Mouse (Mus musculus) lung, postnatal 0 days (tissue): Measurements from ENCODE around the gene Rmnd5a. TPM values are rescaled to one million over a fixed set of nuclear protein-coding genes. Genes with fewer than 3 reads are reported as not detected.

Experiments used
- ATAC-seq: fragments of 200-750 bp; cut with Nextera tagmentation; 2 replicates; pipeline ENCODE4 v1.8.0; 2017; ENCODE audit warnings: moderate library complexity
- DNase-seq: peaks from one replicate; pipeline ENCODE4 v3.0.0-alpha.2; 2016; ENCODE audit warnings: low spot score
- H3K27ac ChIP-seq: fragments of 300-500 bp; sonication (generic); 2 replicates; pipeline ENCODE4 v1.5.1; 2014; ENCODE audit warnings: antibody characterized with exemption, mild to moderate bottlenecking, low read length, mixed read lengths
- H3K27me3 ChIP-seq: fragments of 300-500 bp; sonication (generic); replicated peaks from 2 replicates; pipeline ENCODE4 v1.6.1; 2014; ENCODE audit warnings: low read length, mixed read lengths; ENCODE audit not compliant: insufficient read depth
- H3K36me3 ChIP-seq: fragments of 300-500 bp; sonication (generic); 2 replicates; pipeline ENCODE4 v1.6.1; 2014; ENCODE audit warnings: low read length, mixed read lengths; ENCODE audit not compliant: insufficient read depth
- H3K4me1 ChIP-seq: fragments of 300-500 bp; sonication (generic); 2 replicates; pipeline ENCODE4 v1.6.1; 2014; ENCODE audit warnings: antibody characterized with exemption, low read depth, low read length, mixed read lengths; ENCODE audit not compliant: insufficient read depth
- H3K4me2 ChIP-seq: fragments of 300-500 bp; sonication (generic); replicated peaks from 2 replicates; pipeline ENCODE4 v1.6.1; 2014; ENCODE audit warnings: low read depth, mild to moderate bottlenecking, low read length, moderate library complexity, mixed read lengths
- H3K4me3 ChIP-seq: fragments of 300-500 bp; sonication (generic); 2 replicates; pipeline ENCODE4 v1.5.1; 2014; ENCODE audit warnings: low read depth, low read length
- H3K9ac ChIP-seq: fragments of 300-500 bp; sonication (generic); replicated peaks from 2 replicates; pipeline ENCODE4 v1.6.1; 2014; ENCODE audit warnings: low read depth, mild to moderate bottlenecking
- H3K9me3 ChIP-seq: fragments of 300-500 bp; sonication (generic); 2 replicates; pipeline ENCODE4 v1.6.1; 2016; ENCODE audit warnings: low read length, mixed read lengths
- CTCF ChIP-seq: IDR thresholded peaks from 2 replicates; pipeline ENCODE4 v1.5.1; 2016; ENCODE audit warnings: antibody characterized with exemption, mild to moderate bottlenecking
- EP300 ChIP-seq: IDR thresholded peaks from 2 replicates; pipeline ENCODE4 v1.6.1; 2016; ENCODE audit warnings: antibody characterized with exemption, mild to moderate bottlenecking, control low read depth
- WGBS: fragments of 180-500 bp; shearing (Covaris S2); extraction: QIAGEN DNeasy Blood & Tissue Kit; methylation state at CpG from one replicate; pipeline ENCODE4 v1.1.7; 2014; 5-methylcytosine and 5-hydroxymethylcytosine counted together
- polyA plus RNA-seq: library from polyadenylated mRNA; unstranded; fragments of >200 nt; fragmentation: Nextera tagmentation; extraction: Ambion mirVana; gene quantifications from 2 replicates; pipeline ENCODE4 v1.2.1, GENCODE M21; 2015

Gene Rmnd5a
- polyA plus RNA-seq, 1 experiment from 2014 or later: 12.5 TPM

DNA sequence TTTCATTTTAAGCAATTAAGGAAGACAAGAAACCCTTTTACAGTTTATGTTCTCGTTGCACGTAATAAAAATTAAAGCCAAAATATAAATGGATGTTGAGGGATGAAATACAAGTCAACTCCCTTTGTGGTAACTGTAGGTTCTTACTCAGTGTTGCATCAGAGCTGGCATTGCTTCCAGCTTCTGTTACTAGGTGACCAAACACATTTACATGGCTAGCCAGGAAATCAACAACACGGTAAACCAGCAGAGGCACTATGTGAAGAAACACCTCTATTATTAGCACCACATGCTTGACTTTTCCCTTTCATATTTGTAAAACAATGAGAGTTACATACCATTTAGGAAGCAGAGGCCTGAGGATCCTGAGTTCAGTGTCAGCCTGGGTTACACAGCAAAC lies 21.6 kb downstream of the Rmnd5a start:
- no peaks in the 10 kb centered on the region for H3K9me3 ChIP-seq
- peak; percentile 50; the same call in 1 of the 2 replicates for ATAC-seq
- no peak overlapping the region for H3K4me2 ChIP-seq
- H3K4me1 ChIP-seq: 0 out of 2 replicates have a peak, but pooled peaks cover 5% of the 10 kb centered on the region
- H3K36me3 ChIP-seq: no peaks in the 10 kb centered on the region
- WGBS: 65% methylated on average over 3 of the region's 3 CpGs
- peak; percentile 65 for DNase-seq
- no peak overlapping the region for H3K9ac ChIP-seq
- no peak overlapping the region for H3K27ac ChIP-seq
- H3K4me3 ChIP-seq: no peak overlapping the region
- H3K27me3 ChIP-seq: no peaks in the 10 kb centered on the region
- no peak for TF ChIP-seq CTCF
- TF ChIP-seq EP300: no peak

DNA sequence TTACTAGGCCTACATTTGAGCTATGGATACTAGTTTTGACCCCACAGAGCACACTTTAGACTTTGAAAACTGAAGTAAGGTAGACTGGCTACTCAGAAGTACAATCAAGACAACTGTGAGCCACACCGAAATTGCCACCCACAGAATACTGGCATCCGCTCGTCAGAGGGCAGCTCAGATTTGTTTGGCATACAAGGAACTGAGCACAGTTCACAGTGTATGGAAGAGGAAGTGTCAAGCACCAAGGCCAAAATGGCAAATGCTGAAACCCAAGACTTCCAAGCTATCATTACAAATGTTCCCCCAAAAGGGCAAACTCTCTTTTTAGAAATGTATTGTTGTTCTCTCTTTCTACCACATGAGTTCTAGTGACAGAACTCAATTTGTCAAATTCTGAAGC lies 25.0 kb downstream of the Rmnd5a start:
- DNase-seq (no peak), ATAC-seq (no peak)
- TF ChIP-seq EP300 (no peak), CTCF (no peak)

DNA sequence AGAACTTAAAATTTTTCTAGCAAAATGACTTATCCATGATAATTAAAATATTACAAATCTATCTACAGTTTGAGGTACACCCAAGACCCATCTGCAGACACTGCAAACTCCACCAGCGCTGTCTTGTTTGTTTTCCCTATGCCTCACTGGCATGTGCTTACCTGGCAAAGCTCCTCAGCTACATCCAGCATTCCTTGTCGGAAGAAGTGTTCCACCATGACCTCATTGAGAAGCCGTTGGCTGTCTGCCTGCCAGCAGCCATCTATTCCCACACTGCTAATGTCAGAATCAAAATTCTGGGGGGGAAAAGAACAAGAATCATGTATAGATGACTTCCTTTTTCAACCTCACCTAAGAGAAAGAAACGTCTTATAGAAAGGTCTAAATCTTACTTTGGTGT lies 25.8 kb downstream of the Rmnd5a start:
- 0 out of 2 replicates have a peak, but pooled peaks cover 5% of the 10 kb centered on the region for H3K4me1 ChIP-seq
- peaks cover 4% of the 10 kb centered on the region; the same call in 1 of the 2 replicates for H3K36me3 ChIP-seq
- H3K9me3 ChIP-seq: no peaks in the 10 kb centered on the region
- no peak overlapping the region for H3K4me2 ChIP-seq
- no peaks in the 10 kb centered on the region for H3K27me3 ChIP-seq
- DNase-seq: no peak
- TF ChIP-seq EP300 (no peak), CTCF (no peak)
- H3K9ac ChIP-seq: no peak overlapping the region
- no peak for ATAC-seq
- WGBS: 56% methylated on average over 4 of the region's 4 CpGs
- no peak overlapping the region for H3K27ac ChIP-seq
- no peak overlapping the region for H3K4me3 ChIP-seq

More for the DNA sequence above, 25.0 kb downstream of the Rmnd5a start:
- H3K4me2 ChIP-seq: no peak overlapping the region
- WGBS: 70% methylated on average over 3 of the region's 3 CpGs
- H3K4me1 ChIP-seq: 0 out of 2 replicates have a peak, but pooled peaks cover 5% of the 10 kb centered on the region
- no peaks in the 10 kb centered on the region for H3K27me3 ChIP-seq
- no peak overlapping the region for H3K27ac ChIP-seq
- H3K36me3 ChIP-seq: peaks cover 4% of the 10 kb centered on the region; the same call in 1 of the 2 replicates
- H3K4me3 ChIP-seq: no peak overlapping the region
- no peak overlapping the region for H3K9ac ChIP-seq
- no peaks in the 10 kb centered on the region for H3K9me3 ChIP-seq

DNA sequence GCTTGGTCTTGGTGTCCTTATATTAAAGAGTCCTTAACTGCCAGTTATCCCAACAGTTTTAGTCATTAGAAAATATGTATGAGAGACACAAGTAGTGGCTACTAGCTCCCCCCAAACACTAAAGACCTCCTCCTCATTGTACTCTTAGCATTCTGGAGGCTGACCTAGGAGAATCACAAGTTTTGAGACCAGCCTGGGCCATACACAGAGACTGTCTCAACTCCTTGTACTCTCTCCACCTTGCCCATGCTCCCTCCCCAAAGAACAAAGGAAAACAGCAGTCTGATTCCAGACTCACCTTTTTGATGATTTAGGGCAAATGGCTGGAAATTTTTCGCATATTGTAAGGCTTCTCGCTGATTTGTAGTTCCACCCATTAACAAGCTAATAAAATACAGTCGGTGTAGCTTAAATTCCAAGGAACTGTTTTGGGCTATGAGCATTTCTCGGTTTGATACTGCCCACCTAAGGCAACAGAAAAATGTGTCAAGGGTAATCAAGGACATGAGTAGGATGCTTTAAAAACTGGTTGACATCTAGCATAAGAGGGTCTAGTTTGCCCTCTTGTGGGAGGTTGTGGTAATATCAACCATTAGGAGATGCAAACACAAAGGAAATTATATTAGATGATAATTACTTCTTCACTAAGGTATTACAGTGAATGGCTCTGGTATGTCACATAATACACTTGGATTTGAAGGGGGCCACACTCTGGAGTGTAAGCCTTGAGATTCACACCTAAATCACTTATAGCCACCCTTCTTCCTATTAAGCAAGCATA lies 41.4 kb downstream of the Rmnd5a start:
- Histone ChIP-seq H3K4me1 (no peaks in the 10 kb centered on the region), H3K27me3 (no peaks in the 10 kb centered on the region), H3K36me3 (peaks cover 5% of the 10 kb centered on the region; the same call in 1 of the 2 replicates), H3K27ac (no peak overlapping the region), H3K4me2 (no peak overlapping the region), H3K9me3 (no peaks in the 10 kb centered on the region), H3K4me3 (no peak overlapping the region), H3K9ac (no peak overlapping the region)
- 79% methylated on average over 4 of the region's 4 CpGs for WGBS
- TF ChIP-seq CTCF: peak; percentile 77
- TF ChIP-seq EP300: no peak
- DNase-seq (peak; percentile 50), ATAC-seq (no peak)

DNA sequence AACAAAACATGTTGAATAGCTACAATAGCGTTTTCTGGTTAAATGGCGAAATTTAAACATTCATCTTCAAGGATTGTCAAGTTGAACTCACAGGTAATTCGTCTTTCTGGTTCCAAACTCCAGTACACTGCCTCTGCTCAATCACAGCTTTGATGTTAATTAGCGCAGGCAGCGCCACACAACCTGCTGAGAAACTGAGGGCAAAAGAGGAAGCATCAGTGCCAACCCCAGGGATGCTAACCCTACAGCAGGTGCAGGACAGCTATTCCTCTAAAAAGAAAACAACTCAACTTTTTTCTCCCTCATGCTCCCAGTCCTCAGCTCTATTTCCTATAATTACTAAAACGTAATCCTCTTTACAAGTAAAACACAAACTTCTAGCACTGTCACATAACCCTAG lies 43.7 kb downstream of the Rmnd5a start:
- H3K36me3 ChIP-seq: peaks cover 5% of the 10 kb centered on the region; the same call in 1 of the 2 replicates
- no peak overlapping the region for H3K4me3 ChIP-seq
- H3K9ac ChIP-seq: no peak overlapping the region
- no peaks in the 10 kb centered on the region for H3K27me3 ChIP-seq
- TF ChIP-seq CTCF (no peak), EP300 (no peak)
- H3K27ac ChIP-seq: no peak overlapping the region
- H3K4me2 ChIP-seq: no peak overlapping the region
- DNase-seq (no peak), ATAC-seq (no peak)
- no peaks in the 10 kb centered on the region for H3K9me3 ChIP-seq
- H3K4me1 ChIP-seq: no peaks in the 10 kb centered on the region
- WGBS: 90% methylated on average over 6 of the region's 6 CpGs

DNA sequence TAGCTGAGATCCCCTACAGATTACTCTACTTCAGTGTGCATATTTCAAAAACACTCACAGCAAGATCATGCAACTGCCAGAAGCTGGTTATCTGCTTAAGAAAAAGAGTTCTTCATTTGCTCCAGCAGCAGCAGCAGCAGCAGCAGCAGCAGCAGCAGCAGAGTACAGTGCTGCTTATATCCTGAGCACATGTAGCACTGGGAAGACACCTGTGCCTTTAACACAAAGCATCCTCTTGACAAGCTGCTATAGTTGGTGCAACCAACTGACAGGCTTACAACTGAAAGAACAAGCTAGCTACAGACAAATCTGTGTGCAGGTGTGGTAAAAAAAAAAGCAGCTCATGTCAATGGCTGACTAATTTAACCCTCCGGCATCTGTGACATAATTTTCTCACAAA lies 44.4 kb downstream of the Rmnd5a start:
- Histone ChIP-seq H3K9me3 (no peaks in the 10 kb centered on the region), H3K9ac (no peak overlapping the region), H3K27ac (no peak overlapping the region), H3K4me2 (no peak overlapping the region), H3K36me3 (peaks cover 5% of the 10 kb centered on the region; the same call in 1 of the 2 replicates), H3K4me3 (no peak overlapping the region), H3K27me3 (no peaks in the 10 kb centered on the region), H3K4me1 (no peaks in the 10 kb centered on the region)
- DNase-seq (no peak), ATAC-seq (no peak)
- 88% methylated on average over 1 of the region's 1 CpGs for WGBS
- TF ChIP-seq CTCF (no peak), EP300 (no peak)
